Mouse (Mus musculus) testis, postnatal 14 days (tissue): ENCODE results near the gene Srrm4.

ENCODE experiments used
- DNase-seq: peaks from one replicate; pipeline ENCODE4 v3.0.0; 2021; ENCODE audit warnings: low spot score

The Srrm4 gene

GRCm38 (mm10) chr5:116591346-116592048 is at the start of gene Srrm4:
TSS of gene Srrm4 (minus strand) at chr5:116591817.
- DNase-seq, result peak; percentile 65

GRCm38 (mm10) chr5:116592801-116593430 is 1.3 kb upstream of the Srrm4 start:
- no peak for DNase-seq

- DNase-seq, result no peak
Observed at GRCm38 (mm10) chr5:116592049-116592800, 608 bp upstream of the Srrm4 start.

DNA sequence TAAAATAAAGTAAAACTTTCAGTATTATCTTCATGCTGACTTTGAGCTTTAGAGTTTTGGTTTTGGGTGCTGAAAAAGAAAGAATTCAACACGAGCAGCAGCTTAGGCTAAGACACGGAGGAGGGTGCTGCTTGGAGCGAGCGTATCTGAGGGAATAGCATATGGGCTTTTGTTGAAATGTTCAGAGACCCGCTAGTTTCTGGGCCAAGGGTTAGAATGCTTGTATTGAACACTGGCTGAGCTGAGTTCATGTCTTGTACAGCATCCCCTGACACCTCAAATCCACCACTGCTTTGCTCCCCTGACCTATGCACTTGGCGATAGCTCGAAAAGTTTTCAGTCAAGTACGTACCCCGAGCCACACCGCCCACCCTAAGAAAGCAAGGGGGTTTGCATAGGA is 919 bp downstream of the Srrm4 start:
- DNase-seq, result no peak

- no peak for DNase-seq
Observed at GRCm38 (mm10) chr5:116589631-116590030, 2.0 kb downstream of the Srrm4 start.

GRCm38 (mm10) chr5:116588836-116589235 is 2.8 kb downstream of the Srrm4 start:
- no peak for DNase-seq

DNA sequence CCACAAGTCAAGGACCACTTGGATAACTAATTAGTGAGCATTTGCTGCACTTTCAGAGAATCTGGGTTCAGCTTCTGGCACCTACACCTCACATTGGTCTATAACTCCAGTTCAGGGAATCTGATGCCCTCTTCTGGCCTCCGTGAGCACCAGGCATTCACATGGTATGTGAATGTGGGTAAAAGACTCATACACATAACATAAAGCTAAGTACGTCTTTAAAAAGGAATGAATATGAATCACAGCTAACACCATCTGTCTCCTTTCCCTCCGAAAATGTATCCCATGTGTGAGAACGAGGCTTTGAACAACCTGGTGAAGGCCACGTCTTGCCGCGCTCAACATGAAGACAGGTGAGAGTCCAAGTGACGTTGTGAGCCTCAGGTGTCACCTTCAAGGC is 12.1 kb downstream of the Srrm4 start:
- DNase-seq, result no peak

DNA sequence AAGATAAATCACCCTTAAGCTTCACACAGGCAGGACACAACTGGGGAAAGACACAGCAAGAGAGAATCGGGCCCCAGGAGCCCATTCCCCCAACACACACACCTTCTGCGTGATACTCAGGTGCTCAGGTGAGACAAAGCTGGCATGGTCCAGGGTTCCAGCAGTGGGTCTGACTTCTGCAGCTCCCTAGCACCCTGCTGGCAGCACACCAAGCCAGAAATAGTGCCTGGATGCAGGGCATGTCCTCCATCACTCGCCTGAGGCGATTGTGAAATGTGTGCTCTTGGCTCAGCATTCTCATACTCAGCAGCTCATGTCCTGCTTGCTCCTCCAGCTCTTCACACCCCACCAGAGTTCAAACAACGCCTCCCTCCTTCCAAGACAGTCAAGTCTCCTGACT is 14.5 kb downstream of the Srrm4 start:
- no peak for DNase-seq

DNA sequence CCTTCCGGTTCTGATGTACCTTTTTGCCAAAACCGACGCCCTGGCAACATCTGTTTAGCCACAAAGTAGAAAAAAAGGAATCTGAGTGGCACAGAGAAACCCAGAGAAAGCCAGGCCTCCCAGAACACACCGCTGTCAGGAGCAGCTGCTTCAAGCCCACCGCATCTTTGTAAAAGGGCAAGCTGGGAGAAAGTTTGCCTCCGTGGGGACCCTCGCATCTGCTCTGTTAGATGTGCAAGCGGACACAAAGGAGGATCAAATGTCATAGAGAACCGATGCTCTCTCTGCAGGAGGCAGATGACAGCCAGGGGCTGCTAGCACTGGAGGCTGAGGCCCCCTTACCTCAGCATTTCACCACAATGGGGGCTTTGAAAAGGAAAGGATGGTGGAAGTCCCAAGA is 18.3 kb downstream of the Srrm4 start:
- no peak for DNase-seq

GRCm38 (mm10) chr5:116571936-116572335 is 19.7 kb downstream of the Srrm4 start:
- no peak for DNase-seq

DNA sequence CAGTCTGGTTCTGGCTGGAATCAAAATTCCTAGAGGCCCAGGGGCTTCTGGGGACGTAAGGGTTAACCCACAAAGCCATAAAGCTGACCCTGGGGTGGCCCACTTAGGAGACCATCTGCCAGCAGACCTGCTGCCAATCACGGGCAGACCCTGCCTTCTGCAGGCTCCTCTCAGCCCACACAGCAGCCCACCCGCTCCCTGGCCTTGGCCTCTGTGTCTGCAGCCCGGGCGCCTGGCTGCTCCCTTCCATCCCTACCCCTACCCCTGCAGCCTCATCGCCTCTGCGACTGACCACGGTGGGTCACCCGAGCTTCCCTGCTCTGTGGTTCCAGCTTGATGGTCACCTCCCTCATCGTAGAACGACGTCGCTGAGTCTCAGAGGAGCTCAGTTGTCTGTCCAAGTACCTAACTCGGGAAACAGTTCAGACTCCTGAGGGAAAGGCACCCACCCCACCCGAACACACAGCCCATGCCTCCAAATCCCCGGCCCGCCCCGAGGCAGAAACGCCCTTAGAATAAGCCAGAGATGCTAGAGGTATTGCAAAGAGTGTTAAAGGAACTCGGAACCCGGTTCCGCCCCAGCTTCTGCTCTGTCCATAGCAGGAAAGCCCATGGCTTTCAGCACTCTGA is 20.3 kb downstream of the Srrm4 start:
- DNase-seq, result no peak

DNA sequence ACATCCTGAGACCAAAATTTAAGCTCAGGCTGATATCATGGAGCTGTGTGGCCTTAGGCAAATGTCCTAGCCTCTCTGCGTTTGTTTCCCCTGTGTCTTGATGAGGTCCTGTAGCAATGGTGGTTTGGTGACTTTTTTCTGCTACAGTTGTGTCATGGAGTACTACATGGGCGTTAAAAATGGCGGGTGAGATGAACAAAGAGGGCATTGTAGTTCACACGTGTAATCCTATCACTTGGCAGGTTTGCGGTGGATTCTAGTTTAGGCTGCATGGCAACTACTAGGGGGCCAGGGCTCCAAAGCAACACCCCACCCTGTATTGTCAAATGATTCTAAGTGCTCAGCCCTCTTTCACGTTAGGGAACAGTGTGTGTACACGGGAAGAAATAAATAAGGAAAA is 21.1 kb downstream of the Srrm4 start:
- no peak for DNase-seq

DNA sequence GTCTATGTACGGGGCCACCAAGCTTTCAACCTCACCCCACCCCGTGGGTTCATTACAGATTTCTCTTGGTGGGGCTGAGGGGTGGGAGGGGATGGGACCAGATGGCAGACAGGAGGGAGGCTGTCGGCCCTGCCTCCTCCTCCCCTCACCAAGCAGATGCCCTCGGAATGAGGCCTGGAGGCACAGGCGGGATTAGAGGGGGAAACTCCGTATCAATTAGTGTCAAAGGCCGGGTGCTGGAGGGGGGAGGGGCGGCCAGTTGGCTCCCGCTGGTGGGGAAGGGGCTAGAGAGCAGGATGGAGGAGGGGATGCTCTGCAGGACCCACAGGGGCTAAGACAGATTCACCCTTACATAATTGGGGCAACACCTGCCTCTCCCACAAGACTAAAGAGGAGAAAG is 22.0 kb downstream of the Srrm4 start:
- no peak for DNase-seq

- no peak for DNase-seq
Observed at GRCm38 (mm10) chr5:116568050-116568449, 23.6 kb downstream of the Srrm4 start.

DNA sequence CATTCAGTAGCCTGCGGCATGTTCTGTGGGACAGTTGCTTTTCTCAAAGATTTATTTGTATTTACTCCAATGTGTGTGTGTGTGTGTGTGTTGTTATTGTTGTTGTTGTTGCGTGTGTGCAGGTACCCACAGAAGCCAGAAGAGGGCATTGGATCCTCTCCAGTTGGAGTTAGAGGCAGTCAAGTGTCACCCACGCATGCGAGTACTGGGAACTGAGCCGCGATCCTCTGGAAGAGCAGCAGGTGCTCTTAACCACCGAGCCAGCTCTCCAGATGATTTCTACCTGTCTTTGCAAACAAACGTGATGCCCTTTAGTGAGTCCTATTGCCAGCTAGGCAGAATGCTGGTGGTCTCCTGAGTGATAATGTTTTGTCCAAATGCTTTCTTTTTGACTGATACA is 24.3 kb downstream of the Srrm4 start:
- DNase-seq, result no peak

GRCm38 (mm10) chr5:116566385-116567045 is 25.1 kb downstream of the Srrm4 start:
- no peak for DNase-seq

- no peak for DNase-seq
Observed at GRCm38 (mm10) chr5:116565573-116565972, 26.0 kb downstream of the Srrm4 start.

DNA sequence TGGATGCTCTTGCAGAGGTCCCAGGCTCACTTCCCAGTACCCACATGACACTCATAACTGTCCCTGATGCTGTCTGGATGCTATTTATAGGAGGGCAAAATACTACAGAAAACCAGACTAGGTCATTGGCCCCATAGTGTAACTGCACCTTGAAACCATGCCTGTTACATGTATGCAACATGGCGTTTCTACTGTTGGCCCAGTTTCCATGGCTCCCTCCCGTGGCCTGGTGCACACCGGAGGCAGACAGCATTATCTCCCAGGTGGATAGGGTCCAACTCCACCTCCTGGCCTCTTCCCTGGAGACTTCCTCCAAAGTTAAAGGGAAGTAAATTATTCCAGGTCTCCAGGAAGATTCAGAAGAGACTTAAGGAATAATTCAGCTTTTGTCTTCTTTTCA is 27.2 kb downstream of the Srrm4 start:
- no peak for DNase-seq

DNA sequence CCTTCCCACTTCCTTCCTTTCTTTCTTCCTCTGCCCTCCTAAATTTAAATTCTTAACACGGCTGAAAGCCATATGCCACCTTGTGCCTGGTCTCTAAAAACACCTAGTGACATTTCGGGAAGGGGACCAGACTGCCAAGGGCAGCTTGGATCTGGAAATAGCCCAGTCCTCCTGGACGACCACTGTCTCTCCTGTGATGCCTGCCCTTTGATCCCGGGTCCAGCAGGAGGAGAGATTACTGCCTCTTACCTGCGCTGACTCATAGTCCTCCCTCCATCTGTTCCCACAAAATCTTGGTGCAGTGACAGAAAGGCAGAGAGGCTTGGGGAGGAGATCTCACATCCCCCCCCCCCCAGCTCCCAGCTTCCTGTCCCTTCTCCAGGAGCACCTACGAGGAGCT is 27.9 kb downstream of the Srrm4 start:
- no peak for DNase-seq

DNA sequence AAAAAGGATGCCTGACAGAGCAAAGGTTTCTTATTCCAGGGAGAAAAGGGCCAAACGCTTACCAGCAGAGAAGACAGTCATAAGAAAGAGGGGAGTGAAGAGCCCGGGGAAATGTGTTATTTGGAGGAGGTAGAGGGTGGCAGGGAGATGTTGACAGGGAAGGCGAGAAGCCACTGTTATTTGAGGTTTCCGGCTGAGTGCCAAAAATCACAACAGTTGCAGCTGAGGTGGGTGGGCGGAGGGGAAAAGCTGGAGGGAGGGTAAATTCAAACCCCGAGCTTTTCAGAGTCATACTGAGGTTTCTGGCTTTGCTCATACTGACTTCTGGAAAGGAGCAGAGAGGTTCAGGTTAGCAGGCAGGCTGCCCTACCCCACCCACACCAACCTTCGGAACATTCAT is 32.5 kb downstream of the Srrm4 start:
- no peak for DNase-seq

DNA sequence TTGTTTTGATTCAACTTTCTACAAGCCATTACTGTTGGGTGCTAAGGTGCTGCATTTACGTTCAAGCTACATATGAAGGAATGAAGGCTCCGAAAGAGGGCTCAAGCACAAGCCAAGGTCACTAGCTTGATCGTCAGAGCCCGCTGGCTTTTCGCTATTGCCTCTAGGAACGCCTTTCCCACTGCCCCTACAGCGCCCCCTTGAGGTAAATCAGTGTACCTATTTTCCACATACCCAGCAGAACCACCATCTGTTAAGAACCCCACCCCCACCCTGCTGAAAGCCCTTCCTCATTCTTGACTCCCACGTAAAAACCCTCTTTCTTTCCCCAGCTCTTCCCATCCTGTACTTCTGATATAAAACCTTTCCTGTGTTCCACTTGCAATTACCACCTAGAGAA is 35.0 kb downstream of the Srrm4 start:
- peak; percentile 8 for DNase-seq

DNA sequence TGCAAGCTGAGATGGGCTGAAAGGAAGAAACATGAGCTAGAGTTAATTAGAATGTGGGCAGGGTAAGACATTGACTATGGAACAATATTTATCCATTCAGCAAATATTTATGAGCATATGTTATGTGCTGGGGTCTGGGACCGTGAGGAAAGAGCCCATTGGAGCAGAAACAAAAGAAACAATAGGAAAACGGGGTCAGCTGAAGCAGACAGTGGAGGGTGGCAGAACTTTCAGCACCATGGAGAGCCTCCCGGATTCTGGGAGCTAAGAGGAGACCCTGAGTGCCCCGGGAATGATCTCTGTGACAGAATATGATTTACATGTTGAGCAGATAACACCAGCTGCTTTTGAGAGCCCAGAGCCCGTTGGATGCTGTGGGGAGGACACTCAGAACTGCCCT is 37.7 kb downstream of the Srrm4 start:
- DNase-seq, result no peak
